Mouse (Mus musculus): ENCODE results near the gene Chrnb4.

The Chrnb4 gene

GRCm38 (mm10) chr9:55023326-55023725 is 25.3 kb downstream of the Chrnb4 start:
- DNase-seq (ENCODE audit: low spot score): no peak

GRCm38 (mm10) chr9:55016926-55017325 is 31.7 kb downstream of the Chrnb4 start:
- DNase-seq (ENCODE audit: low spot score): no peak

DNA sequence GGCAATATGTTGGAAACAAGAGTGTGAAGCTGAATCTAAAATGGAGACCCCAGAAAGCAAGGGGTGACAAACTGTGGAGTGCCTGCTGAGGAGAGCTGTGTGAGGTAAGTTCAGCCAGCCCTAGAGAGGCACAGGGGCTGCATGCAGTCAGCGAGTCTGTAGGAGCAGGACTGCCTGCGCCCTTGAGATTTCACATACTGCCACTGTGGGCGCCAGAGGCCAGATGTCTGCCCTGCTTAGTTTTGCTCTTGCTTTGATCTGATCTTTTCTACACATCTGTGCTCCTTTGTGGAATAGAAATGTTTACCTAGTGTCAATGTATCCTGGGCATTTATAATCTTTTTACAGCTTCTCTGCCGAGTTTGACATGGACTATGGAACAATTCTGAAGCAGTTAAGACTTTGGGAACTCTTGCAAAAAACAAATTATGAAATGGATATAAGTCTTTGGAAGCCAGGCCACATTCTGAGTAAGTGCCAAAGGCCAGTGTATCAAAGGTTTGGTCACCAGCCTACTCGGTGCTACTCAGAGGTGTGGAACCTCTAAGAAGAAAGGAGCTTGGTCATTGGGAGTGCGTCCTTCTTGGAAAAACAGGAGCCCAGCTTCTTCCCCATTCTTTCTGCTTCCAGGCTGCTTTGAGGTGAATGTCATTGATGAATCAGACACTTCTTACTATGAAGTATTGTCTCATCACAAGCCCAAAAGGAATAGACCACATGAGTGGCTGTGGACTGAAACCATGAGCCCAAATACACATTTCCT is 37.8 kb downstream of the Chrnb4 start:
- DNase-seq (ENCODE audit: low spot score): no peak

DNA sequence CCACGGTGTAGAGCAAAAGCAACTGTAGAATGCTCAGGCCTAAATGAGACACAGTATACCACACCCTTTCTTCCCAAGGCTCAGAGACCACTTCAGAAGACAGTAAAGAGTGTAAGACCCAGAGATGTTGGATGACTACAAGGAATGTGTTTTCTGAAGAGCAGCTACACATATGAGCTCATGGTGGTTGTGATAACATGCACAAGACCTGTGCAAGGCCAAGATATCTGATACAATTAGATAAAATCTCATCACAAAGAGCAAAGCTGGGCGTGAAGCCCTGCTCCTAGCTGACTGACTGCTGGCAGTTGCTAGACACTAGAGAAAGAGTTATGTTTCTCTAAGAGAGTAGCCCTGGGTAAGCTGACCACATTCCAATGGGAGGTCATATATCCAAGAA is 38.9 kb downstream of the Chrnb4 start:
- DNase-seq (ENCODE audit: low spot score): no peak

GRCm38 (mm10) chr9:55003609-55004008 is 45.0 kb downstream of the Chrnb4 start:
- DNase-seq (ENCODE audit: low spot score): no peak

DNA sequence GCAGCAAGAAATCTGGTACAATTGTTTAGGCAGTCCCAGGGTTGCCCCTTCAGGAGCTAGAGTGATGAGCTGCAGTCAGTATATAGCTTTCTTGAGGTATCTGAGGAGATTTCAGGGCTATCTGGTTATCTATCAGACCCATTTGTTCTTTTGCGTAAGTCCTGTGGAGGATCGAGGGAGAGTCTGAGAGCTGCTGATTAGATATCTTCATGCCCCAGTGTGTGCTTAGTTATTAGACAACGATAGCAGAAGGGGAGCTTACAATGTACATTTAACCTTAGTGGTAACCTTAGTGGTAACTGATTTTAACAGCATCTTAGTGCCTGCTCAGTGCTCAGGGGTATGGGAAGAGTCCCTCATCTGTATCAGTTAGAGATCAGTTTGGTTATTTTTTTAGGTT is 52.9 kb downstream of the Chrnb4 start:
- no peak for DNase-seq (ENCODE audit: low spot score)

GRCm38 (mm10) chr9:54994381-54994780 is 54.2 kb downstream of the Chrnb4 start:
- no peak for DNase-seq (ENCODE audit: low spot score)

DNA sequence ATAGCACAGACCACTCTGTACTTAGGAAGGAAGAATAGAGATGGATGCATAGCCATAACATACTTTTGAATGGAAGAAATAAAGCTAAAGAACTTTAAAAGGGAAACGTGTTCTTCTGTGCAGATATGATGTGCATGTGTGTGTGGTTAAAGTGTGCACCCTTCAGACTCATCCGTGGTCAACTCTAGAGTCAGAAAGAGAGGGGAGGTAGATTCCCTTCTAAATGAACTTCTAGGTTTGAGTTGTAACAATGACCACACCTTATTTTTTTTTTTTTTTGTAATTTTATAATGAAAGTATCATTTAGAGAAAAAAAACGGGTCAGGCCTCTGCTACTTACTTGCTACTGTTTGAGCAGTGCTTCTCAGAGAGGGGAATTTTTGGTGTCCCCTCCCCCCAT is 58.2 kb downstream of the Chrnb4 start:
- DNase-seq (ENCODE audit: low spot score): no peak

- DNase-seq (ENCODE audit: low spot score): no peak
Observed at GRCm38 (mm10) chr9:54982401-54982800, 66.2 kb downstream of the Chrnb4 start.

DNA sequence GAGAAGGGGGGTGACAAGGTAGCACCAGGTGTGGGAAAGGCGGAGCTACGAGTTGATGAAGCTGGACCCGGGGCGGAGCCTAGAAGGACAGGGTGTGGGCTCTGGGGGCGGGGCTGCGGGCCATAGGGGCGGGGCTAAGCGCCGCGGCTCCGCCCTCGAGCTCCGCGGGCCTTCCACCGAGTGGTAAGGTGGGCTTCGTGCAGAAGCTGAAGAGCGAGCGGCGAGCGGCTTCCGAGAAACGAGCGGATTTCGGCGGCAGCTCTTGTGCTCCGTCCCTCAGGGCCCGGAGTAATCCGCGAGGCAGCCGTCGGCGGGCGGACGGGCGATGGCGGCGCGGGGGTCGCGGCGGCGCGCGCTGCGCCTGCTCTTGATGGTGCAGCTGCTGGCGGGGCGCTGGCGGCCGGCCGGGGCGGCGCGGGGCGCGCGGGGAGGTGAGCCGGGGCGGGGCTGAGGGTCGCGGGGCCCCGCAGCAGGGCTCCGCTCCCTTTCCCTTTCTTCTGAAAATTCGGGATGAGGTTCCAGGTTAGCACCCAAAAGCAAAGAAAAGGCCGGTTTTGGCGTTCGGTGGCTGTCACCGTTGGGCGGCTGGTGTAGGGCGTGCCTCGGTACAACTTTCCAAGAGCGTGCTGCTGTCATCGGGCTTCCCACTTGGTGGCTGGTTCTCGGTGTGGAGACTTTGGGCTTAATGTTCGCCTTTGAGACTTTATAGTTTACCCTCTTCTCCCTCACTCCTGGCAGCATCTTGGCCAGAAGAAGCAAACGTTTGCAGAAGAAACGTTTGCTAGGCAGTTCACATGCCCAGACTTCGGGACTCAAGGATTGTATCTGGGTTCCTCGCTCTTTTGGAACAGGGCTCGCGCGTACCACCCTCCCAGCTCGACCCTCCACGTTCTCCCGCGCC is 67.0 kb downstream of the Chrnb4 start:
- DNase-seq (ENCODE audit: low spot score): peak; percentile 78

DNA sequence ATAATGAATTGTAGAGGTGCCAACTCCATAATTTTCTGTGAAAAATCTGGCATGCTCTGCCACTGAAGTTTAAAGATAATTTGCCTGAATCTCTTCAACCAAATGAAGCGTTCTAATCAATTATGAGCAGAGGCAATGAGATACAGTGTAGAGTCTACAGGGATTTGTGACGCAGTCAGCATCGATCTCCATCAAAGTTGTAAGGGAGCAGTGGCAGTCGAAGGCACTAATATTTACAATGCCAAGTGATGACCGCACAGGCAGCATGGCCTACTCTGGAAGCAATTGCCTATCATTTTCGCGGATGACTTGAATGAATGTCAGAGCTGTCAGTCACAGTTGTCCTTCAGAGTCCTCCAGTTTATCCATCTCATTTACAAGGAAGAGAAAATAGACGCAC is 67.9 kb downstream of the Chrnb4 start, which contains the start of gene Chrna5:
Gene Chrna5, plus strand, starts transcription at position 207 of the 400 bp plus-strand sequence.
- DNase-seq (ENCODE audit: low spot score): no peak
